Mouse (Mus musculus): ENCODE measurements at regions not wholly inside any gene's neighbourhood (a gene's known extent, or its start where the extent isn't known, plus 50 kb on each side); places are given as distances from the start of the nearest gene placed in this dataset.

- DNase-seq = peak in 1 of 2 experiments; percentile 35
Measured at GRCm38 (mm10) chr6:121560852-121561251, 74.3 kb upstream of the A2m start.

GRCm38 (mm10) chr6:121560393-121560793, 74.8 kb upstream of the A2m start:
- no peak for DNase-seq

DNA sequence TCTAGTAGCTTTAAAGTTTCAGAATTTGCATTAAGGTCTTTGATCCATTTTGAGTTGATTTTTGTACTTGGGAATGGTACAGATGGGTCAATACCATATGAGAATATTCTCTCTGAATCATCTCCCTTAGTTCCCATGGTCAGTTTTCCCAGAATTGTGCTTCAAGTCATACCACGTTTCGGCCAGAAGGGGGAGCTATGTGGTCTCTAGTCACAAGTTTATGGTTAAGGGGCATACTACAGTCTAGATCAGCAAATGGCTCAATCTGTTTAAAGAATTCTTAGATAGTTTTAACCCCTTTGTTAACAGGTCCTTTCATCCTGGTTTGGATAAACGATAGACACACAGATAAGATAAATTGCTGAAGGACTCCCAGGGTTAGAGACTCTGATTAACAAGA, 78.7 kb upstream of the A2m start:
- peak in 1 of 2 experiments; percentile 28 for DNase-seq

GRCm38 (mm10) chr6:121553501-121554132, 80.1 kb upstream of the Iqsec3 start:
- DNase-seq = no peak

DNA sequence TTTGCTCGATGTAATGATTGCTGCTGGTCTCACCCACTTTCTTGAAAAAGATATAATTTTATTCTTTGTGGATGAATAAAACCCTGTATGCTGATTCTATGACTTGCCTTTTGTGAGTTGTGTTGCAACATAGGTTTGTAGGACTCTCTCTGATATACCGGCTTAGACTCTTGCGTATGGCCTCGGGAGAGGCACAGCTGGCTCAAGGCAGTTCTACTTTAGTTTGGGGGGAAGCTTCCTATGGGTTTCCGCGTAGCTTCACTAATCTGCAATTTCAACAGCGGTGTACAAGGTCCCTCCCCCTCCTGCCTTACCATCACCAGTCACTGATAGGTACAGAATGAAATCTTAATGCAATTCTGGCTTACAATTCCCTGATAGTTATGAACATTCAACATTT, 60.0 kb upstream of the Iqsec3 start:
- DNase-seq = no peak

DNA sequence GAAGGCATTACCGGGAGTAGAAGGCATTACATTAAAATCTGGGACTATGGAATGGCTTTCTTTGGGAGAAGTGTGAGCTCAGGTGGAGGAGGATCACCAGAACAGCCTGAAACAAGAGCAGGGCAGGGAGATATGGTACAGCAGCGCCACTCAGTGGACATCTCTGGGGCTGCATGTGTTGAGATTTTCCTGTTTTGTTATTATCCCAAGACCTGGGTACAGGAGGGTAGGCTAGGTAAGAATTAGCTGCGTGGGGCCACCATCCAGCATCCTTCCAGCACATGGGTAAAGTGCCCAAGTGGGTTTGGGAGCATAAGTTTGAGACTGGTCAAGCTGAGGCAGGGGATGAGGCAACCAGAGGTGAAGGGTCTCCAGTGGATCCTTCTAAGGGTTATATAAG, 59.4 kb upstream of the Iqsec3 start:
- peak in 1 of 2 experiments; percentile 43 for DNase-seq

- DNase-seq = no peak
Measured at GRCm38 (mm10) chr6:121531825-121532389, 58.4 kb upstream of the Iqsec3 start.

DNA sequence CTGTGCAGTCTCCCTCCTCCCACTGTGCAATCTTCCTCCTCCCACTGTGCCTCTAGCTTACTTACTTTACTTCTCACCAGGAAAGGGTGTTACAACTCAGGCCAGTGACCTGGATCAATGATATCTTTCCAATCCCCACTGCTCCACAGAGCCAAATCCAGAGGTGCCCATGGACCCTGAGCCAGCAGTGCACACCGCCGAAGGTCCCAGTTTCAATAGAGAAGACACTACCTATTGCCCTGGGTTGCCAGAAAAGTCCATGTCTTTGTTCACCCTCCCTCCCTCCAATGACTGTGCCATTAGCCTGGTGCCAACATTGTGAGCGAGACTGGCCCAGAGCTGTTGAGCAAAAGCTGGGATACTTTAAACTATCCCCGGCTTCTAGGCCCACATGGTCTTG, 53.8 kb upstream of the Iqsec3 start:
- DNase-seq = peak in 1 of 2 experiments; percentile 1

DNA sequence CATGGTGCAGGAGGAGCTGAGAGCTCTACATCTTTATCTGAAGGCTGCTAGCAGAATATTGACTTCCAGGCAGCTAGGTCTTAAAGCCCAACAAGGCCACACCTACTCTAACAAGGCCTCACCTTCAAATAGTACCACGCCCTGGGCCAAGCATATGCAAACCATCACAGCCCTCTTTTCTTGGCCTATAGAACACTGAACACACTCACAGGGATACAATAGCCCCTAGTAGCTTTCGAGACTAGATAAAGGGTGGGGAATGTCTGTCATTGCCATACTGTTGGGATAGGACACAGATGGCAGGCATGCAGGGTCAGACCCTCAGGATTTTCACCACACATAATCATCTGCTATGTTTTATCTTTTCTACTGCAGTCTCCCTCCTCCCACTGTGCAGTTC, 52.6 kb upstream of the Iqsec3 start:
- no peak for DNase-seq

- DNase-seq = no peak
Measured at GRCm38 (mm10) chr6:121524613-121524970, 51.1 kb upstream of the Iqsec3 start.

DNA sequence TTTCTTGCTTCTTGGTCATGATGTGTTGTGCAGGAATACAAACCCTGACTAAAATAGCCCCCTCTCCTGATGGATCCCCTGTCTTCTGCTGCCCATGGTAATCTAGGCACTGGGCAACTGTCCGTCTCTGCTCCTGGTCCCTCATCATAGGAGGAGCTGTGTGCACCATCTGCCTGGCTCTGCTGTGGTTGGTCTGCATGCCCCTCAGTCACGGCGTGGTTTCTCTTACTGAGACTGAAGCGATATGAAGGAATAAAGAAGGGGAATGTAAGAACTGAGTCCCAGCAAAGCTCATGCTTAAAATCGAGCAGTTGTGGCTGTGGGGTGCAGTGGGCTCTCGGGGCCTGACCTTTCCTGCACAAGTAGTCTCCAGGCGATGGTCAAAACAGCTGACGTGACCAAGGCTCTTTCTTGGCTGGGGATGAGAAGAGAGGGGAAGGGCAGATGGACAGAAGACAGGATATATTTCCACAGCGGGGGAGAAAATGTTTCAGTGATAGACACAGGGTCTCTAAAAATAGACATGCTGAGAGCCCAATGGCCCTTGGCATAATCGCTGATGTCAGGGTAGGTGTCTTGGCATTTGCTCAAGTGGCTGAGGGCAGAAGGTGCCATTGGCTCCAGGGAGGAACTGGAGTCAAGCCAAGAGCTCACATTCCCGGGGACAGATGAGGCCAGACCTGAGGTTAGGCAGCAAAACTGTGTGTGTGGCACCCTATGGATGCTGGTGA, 50.6 kb upstream of the Iqsec3 start:
- no peak for DNase-seq

Measured in lung, postnatal 4 days (tissue).